Mouse (Mus musculus) heart, postnatal 25 days (tissue): Measurements from ENCODE around the gene Gm13040. TPM values are rescaled to one million over a fixed set of nuclear protein-coding genes. Genes with fewer than 3 reads are reported as not detected.
"Not testable (repeated sequence)": the region's sequence is repeated elsewhere in the genome, so short reads cannot be mapped to it uniquely, and the experiment has no call there.

ENCODE experiments used
- DNase-seq: peaks from one replicate; pipeline ENCODE4 v3.0.0; 2022; ENCODE audit warnings: low spot score
- intact Hi-C: fragments of 180-260 bp; cut with DNase I; formaldehyde crosslinking; loops from one replicate; pipeline ENCODE4 v1.15.1; 2025
- total RNA-seq, 2 experiments: library from RNA; stranded (reverse); gene quantifications; 2 replicates each; pipeline ENCODE4 v1.2.3; 2021

The Gm13040 gene
- not detected for total RNA-seq

DNA sequence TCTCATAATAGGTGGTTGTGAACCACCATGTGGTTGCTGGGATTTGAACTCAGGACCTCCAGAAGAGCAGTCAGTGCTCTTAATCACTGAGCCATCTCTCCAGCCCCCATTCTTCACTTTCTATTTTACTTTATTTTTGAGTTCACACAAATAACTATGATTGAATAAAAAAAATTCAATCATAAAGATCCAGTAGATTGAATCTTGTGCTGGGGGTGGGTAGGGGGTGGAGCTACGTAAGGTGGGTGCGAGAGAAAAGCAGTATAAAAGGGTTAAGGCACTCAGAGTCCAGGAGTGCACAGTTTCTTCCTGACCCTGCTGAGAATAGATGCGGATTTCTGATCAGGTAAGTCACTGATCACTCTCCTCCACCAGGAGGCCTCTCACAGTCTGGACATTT is at the start of gene Gm13040:
Gm13040 (plus strand) TSS at position 301 of the 400 bp plus-strand sequence.
- intact Hi-C loops, DNase-seq: not testable (repeated sequence)

DNA sequence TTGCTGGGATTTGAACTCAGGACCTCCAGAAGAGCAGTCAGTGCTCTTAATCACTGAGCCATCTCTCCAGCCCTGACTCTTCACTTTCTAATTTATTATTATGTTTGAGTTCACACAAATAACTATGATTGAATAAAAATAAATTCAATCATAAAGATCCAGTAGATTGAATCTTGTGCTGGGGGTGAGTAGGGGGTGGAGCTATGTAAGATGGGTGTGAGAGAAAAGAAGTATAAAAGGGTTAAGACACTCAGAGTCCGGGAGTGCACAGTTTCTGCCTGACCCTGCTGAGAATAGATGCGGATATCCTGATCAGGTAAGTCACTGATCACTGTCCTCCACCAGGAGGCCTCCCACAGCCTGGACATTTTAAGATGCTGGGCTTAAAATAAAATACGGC is 24.7 kb upstream of the Gm13040 start, which contains the start of gene Gm13043:
Gm13043 (plus strand) TSS at position 301 of the 400 bp plus-strand sequence.
- intact Hi-C loops: no loop called here
- DNase-seq: no peak

DNA sequence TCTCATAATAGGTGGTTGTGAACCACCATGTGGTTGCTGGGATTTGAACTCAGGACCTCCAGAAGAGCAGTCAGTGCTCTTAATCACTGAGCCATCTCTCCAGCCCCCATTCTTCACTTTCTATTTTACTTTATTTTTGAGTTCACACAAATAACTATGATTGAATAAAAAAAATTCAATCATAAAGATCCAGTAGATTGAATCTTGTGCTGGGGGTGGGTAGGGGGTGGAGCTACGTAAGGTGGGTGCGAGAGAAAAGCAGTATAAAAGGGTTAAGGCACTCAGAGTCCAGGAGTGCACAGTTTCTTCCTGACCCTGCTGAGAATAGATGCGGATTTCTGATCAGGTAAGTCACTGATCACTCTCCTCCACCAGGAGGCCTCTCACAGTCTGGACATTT is 15.6 kb downstream of the Gm13040 start, which contains the start of the genes BC080695 and Gm13057:
BC080695 (plus strand) TSS at position 301 of the 400 bp plus-strand sequence.
Gm13057 (plus strand) TSS at position 310 of the 400 bp plus-strand sequence.
- intact Hi-C loops, DNase-seq: not testable (repeated sequence)

Other genes with a start within 250 kb of the Gm13040 start
- 1 to 10 TPM; 7.8 to 8.3 TPM for gene Pdpn, start 236.4 kb upstream of the Gm13040 start, total RNA-seq
- gene Lrrc38, start 186.2 kb upstream of the Gm13040 start, total RNA-seq: under 1 TPM; 0.21 to 0.22 TPM
- not detected for gene Pramel1, start 141.5 kb upstream of the Gm13040 start, total RNA-seq
- gene Pramef8, start 123.5 kb upstream of the Gm13040 start, total RNA-seq: 1 to 10 TPM; 9.1 to 9.3 TPM
- gene Oog4, start 85.6 kb upstream of the Gm13040 start, total RNA-seq: not detected
- not detected for gene Gm13043, start 24.6 kb upstream of the Gm13040 start, total RNA-seq
- not detected for gene BC080695, start 15.7 kb downstream of the Gm13040 start, total RNA-seq
- not detected for gene Gm13057, start 15.8 kb downstream of the Gm13040 start, total RNA-seq
- gene Gm13083, start 79.0 kb downstream of the Gm13040 start, total RNA-seq: not detected
- gene Gm13088, start 121.3 kb downstream of the Gm13040 start, total RNA-seq: not detected
- gene Gm13089, start 166.8 kb downstream of the Gm13040 start, total RNA-seq: not detected
- not detected for gene Gm13078, start 183.5 kb downstream of the Gm13040 start, total RNA-seq